Mouse (Mus musculus): Measurements from ENCODE around the gene Stag1.
A peak's percentile ranks its signal among the peaks of the same experiment; 100 is the strongest.

Stag1 gene

DNA sequence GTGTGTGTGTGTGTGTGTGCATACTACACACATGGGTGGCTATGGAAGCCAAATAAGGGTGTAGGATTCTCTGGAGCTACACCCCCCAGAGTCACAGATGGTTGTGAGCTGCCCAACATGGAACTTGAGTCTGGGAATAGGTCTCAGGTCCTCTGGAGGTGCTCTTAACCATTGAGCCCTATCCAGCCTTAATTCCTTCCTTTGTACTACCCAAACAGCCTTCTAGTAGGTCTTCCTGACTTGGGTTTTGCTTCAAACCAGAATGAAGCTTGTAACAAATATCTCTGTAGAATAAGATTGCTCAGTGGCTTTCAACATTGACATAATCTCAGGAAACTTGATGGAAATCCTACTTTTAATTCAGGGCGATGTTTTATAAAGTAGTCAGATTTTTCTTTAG lies 7.9 kb downstream of the Stag1 start:
- DNase-seq (ENCODE audit: low spot score in 2 of 2) = no peak

DNA sequence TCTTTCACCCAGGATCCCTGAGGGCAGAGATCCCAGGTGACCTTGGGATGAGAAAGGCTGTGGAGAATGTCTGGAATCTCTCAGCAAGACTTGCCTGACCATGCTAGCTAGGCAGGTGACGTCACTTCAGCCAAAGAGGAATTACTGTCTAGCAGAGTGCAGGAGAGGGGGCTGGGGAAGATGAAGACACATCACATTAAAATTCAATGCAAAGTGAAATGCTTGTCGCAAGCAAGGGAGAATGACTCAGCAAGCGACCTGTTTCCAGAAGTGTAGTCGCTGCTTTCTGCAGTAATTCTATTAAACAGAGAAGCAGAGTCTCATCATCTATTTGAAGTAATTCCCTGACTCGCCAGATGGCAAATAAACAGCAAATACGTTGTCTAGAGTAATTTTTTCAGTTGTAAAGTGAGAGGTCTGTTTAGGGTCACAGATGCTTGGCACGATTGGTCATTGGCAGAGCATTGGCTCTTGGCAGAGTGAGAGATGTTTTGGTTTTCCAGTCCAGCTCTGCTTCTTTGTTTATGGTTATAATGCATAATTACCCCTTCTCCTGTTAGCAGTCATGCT lies 8.5 kb downstream of the Stag1 start:
- DNase-seq (ENCODE audit: low spot score in 2 of 2) = peak; percentile 11 to 59

DNA sequence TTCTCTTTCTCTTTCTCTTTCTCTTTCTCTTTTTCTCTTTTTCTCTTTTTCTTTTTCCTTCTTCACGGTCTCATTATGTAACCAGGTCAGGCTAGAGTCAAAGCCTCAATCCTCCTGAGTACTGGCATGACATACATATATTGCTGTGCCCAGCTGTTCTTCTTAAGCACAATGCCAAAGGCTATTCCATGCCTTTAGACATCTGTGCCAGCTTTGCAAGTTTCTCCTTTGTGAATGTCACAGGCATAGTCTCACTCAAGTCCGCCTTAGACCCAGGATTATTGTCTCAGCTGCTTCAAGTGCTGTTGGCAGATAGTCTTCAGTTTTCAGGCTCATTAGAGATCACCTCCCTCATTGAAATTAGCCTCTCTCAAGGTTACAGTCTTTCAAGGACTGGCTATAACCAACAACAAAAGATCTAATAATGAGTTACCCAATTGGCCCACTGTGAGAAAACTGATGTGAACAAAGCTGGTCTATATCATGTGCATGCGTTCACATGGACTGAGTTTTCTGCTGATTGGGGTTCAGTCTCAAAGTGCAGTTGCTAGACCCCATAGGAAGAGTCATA lies 16.0 kb downstream of the Stag1 start:
- no peak for DNase-seq (ENCODE audit: low spot score in 2 of 2)

DNA sequence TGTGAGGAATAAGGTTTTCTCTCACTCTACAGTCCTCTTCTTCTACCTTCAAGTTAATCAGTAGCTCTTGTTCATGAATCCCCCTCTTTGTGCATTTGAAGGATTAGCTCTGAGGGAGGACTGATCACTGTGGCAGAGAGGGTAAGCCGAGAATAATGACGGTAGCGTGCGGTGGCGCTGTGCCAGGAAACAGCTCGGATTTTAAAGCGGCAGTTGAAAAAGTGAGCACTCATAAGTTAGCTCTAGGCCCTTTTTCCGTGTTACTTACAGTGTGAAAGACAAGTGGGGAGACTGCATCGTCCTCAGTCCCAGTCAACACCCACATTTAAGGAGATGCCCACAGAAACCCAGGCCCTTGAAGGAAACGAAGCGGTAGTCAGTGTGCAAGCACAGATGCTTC lies 19.3 kb downstream of the Stag1 start:
- no peak for DNase-seq (ENCODE audit: low spot score in 2 of 2)

DNA sequence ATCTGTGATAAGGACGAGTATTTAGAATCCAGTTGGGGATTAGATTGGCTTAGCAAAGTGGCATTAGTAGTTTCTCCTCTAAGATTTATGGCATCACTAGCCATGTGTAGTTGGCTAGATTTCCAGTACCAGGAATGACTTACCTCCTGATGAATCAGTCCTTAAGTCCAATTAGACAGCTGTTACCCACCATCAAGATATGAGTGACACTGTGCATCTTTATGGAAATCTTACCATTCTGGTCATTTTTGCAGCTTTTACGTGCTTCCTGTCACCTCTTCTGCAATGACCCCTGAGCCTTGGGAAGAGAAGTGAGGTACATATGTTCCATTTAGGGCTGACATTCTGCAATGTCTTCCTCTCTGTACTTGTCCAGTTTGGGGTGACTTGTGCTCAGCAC lies 28.7 kb downstream of the Stag1 start:
- DNase-seq (ENCODE audit: low spot score in 2 of 2) = no peak

DNA sequence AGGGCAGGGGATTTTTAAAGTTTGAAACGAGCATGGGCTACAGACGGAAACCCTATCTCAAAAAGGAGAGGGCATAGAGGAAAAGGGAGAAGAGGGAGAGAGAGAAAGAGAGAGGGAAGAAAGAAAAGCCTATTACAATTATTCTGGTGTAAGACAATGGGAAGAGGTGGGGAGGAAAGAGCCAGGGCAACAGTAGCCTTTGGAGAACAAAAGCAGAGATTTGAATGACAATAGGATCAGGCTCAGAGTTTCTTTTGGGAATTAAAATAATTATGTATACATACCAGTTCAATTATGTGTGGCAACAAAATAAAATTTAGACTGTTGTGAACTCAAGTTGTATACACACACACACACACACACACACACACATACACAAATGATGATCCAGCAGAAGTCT lies 43.2 kb downstream of the Stag1 start:
- DNase-seq (ENCODE audit: low spot score in 2 of 2) = no peak

DNA sequence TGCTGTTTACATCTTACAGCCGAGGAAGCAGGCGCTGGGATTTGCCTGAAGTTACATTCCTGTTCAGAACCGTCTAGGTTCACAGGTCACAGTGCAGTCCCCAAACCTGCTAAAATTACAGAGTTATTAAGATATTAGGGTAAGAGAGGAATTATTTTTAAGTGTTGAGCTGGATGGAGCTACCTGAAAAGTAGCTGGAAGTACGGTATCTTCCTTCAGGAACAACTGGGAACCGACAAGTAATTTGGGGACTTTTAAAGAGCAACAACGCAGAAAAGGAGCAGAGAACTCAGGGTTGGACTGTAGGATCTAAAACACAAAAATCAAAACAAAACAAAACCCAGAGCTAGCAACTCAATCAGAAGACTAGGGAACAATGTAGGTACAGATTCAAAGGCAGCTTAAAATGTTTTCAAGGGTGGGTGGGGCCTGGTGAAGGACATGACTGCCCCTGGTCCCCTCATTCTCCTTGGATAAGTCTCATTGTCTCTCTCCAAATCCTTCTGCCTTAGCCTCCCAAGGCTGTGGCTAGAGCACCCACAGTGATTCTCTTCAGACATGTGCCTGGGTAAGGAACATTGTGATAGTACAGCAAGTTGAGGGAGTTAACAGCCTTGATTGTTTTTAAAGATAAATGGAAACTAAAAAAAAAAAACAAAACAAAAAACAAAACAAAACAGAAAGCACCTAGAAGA lies 43.9 kb downstream of the Stag1 start:
- DNase-seq (ENCODE audit: low spot score in 2 of 2) = no peak

DNA sequence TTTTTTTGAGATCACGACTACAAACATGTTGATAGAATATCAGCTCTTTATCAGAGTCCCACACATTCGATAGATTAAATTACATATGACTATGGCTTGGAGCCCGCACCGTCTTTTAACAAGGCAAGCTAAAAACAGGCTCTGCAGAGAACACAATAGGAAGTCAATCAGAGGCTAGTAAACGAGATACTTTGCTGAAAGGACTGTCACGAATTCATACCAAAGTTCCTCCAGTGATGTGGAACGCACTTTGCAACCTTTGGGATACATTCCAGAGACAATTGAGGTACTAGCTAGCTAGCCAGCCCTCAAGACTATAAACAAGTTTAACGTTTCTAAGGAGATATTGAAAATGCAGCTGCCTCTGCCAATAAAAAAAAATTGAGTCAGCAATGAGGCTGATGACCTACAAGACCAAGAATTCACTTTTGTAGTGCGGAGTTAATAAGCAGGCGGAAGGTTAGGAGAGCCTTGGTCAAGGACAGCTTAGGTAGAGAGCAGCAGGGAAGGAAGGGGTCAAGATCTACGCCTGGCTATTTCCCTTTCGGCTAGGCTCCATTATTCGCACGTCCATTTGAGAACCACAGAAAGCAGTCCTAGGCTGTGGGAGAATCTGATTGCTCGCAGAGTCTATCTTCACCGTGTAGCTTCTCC lies 44.7 kb downstream of the Stag1 start:
- no peak for DNase-seq (ENCODE audit: low spot score in 2 of 2)

DNA sequence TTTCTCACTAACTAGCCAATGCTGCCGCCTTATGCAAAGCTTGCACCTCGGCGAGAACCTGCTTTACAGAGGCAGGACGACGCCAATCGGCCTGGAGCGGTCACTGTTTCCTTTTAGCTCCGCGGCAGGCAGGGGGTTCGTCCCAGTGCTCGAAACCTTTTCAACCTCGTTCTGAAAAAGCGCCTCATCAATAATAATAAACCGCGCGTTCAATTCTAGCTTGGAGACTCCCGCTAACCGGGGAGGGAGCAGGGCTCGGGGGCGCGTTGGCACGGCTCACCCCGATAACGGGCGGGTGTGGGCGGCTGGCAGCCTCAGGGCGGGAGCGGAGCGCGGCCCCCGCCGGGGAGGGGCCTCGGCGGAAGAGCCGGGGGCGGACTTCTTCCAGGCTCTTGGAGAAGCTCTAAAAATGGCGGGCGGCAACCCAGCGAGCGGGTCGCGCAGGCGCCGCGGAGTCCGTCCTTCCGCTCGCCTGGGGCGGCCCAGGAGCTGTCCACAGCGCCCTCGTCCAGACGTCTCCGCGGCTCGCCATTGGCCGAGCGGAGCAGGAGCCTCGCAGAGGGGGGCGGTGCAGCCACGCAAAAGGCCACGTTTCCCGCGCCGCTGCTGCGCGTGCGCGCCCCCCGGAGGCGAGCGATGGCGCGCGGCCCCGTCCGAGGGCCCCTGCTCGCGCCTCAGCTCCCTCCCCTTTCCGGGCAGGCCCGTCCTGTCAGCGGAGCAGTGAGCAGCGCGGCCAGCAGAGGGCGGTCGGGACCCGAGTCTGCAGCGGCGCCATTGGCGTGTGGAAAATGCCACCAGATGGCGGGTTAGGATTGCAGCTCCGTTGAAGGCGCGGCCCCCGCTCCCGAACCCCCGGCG lies 45.5 kb downstream of the Stag1 start:
- peak; percentile 98 for DNase-seq (ENCODE audit: low spot score in 2 of 2)

DNA sequence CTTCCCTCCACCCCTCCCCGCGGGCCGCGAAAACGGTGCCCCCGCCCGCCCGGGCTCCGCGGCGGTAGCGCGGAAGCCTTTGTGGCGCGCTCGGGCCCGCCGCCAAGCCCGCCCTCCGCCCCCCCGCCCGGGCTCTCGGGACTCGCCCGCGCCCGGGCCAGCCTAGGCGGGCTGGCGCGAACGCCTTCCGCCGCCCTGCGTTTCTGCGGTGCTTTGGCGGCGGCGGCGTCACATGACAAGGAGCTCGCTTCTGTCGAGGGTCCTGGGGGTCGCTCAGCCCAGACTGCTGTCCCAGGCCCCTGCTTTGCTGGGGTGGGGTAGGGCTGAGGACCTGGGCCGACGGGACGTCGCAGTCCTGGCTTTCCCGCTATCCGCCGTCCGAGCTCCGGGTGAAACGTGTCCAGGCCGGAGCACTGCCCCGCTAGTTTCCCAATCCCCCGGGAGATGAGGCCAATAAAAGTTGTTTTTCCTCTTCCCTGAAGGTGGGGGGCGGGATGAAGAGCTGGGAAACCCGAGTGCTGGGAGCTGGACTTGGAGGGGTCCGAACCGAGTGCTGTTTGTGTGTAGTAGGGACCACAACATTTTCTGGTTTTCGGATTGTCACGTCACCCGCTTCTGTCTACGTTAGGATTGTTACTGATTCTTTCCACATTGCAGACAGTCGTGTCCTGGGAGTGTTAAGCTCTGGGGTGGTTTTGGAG lies 46.6 kb downstream of the Stag1 start:
- peak; percentile 29 to 30 for DNase-seq (ENCODE audit: low spot score in 2 of 2)

DNA sequence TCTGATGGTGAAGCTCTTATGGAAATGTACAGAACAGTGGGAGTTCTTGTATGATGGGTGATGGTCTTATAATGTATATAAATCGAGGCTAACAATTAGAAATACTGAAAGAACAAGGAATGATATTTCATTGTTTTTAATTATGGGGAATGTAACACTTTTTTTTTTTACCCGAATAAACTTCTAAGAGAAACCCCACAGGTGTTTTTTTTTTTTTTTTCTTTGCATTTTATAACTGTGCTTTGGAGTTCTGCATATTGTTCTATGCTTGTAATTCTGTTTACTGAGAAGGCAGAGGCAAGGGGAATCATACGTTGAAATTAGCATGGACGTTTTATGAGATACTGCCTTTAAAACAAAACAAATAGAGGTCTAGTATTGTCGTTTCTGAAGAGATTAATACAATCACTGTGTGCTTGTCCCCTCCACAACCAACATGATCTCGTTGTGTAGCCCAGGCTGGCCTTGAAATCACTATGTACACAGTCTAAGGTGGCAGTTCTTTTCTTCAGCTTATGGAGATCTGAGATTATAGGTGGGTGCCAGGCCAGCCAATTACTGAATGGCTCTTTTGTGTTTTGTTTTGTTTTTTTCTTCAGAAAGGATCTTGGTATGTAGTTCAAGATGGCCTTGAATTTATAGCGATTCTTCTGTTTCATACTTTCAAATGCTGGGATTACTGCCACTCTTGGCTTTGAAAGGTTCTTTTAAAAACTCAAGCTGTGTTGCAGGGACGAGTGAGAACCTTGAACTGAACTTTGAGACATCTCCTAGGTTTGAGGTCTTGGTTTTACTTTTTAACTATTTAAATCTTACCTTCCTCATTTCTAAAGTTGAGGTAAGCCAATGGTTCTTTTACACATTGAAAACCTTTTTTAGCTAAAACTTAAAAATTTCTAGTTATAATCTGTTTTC lies 47.7 kb downstream of the Stag1 start:
- no peak for DNase-seq (ENCODE audit: low spot score in 2 of 2)

DNA sequence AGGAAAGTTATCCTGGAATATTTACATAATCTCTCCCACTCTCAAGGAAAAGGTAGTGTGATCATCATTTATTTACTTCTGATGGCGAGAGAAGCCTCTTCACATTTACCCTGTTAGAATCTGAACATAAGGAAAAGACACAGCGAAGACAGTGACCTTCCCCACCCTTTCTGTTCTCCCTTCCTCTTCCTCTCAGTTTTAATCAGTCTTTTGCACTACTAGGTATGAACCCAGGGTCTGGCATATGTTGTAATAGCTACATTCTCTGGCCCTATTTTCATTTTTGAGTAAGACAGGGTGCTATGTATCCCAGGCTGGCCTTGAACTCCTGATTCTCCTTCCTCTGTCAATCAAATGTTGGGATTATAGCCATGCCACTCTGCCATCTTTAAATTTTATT lies 48.7 kb downstream of the Stag1 start:
- no peak for DNase-seq (ENCODE audit: low spot score in 2 of 2)

DNA sequence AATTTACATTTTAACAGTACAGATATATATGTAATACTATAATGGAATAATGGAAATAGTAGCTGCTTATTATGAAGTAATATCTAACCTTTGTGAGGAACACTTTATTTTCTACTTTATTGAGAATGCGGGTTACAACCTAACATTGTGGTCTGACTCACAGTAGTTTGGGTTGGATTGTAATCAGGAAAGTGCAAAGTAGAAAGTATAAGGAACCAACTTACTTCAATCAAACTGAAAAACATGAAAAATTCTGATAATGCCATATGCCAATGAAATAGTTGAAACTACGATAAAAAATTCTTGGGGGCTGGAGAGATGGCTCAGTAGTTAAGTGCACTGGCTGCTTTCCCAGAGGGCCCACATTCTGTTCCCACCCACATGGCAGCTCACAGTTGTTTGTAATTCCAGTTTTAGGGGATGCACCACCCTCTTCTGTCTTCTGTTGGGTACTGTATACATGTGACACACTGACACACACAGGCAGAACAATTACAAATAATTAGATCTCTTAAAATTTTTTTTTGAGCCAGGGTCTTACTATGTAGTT lies 50.3 kb downstream of the Stag1 start:
- peak; percentile 32 to 55 for DNase-seq (ENCODE audit: low spot score in 2 of 2)

DNA sequence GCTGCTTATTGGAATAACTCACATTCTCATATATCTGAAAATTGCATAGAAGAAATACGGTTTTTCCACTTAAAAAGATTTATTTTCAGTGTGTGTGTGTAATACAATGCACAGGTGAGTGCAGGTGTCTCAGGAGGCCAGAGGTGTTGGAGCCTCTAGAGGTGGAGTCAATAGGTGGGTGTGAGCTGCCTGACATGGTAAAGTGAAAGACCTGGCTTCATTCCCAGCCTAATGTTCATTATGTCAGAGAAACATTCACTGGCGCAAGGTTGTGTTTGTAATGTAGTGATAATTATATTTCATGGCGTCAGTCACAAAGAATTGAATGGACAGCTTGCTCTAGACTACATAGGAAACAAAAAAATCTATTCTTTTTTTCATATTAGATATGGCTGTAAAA lies 56.5 kb downstream of the Stag1 start:
- DNase-seq (ENCODE audit: low spot score in 2 of 2) = no peak

DNA sequence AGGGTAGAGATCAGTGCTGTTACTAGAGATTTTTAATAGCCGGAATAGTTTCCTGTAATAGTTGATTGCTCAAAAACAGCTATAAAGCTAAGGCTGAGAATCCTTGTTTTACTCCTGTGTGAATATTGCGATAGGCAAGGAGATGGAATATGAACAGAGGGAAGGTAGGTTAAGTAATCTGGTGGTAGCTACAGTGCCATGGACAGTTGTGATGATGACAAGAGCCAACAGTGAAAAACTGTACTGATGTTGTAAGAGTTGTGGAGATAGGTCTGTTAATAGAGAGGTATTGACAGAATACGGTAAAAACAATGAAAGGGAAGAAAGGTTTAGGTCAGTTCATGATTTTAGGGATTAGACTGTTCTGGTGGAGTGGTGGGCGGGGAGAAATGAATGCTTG lies 58.5 kb downstream of the Stag1 start:
- DNase-seq (ENCODE audit: low spot score in 2 of 2) = no peak

DNA sequence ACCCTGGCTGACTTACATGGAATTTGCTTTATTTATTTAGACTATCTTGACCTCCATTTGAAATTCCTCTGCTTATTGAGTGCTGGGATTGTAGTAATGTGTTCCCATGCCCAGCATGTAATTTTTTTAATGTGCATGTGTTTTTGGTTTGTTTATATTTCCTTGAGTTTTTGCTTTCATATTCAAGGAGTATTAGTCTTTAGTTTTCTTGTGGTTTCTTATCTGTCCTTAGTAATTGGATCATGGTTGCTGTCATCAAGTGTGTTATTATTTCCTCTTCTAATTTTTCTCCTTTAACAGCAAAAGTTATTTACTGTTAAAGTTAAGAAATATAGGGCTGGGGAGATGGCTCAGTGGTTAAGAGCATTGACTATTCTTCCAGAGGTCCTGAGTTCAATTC lies 63.0 kb downstream of the Stag1 start:
- DNase-seq (ENCODE audit: low spot score in 2 of 2) = no peak

DNA sequence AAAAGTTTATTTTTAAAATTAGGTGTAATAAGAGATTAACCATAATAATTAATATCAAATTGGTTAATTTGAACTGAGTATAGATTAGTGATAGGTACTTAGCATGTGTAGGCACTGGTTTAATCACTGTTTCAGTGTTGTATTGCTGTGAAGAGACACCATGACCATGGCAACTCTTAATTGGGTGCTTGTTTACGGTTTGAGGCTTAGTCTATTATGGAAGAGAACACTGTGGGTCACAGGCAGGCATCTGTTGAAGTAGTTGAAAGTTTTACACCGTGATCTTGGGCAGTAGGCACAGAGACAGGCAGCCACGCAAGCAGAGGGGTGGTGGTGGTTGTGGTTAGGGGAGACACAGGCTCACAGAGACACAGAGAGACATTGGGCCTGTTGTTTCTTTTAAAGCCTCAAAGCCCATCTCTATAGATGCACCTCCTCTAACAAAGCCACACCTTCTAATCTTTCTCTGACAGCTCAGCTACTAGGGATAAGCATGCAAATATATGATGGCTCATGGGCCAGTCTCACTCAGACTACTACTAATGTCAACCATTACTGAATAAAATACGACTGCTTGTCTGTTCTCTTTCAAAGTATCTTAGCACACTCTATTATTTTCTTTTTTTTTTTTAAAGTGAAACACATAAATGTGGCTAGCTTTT lies 66.0 kb downstream of the Stag1 start:
- no peak for DNase-seq (ENCODE audit: low spot score in 2 of 2)

DNA sequence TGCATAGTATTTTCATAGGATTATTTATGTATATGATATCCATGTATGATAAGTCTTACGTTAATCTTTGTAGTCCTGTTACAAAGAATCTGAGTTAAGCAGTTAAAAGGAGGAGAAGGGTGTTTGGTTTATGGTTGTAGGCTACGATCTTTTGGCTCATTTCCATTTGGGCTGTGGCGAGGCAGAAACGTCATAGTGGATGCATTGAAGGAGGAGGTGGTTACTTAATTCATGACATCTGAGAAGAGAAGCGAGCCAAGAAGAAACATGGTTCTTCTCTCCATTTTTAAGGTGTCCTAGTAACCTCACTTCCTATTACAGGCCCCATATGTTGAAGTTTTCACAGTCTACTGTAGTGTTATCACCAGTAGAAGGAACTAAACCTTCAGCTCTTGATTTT lies 72.6 kb downstream of the Stag1 start:
- DNase-seq (ENCODE audit: low spot score in 2 of 2) = no peak

DNA sequence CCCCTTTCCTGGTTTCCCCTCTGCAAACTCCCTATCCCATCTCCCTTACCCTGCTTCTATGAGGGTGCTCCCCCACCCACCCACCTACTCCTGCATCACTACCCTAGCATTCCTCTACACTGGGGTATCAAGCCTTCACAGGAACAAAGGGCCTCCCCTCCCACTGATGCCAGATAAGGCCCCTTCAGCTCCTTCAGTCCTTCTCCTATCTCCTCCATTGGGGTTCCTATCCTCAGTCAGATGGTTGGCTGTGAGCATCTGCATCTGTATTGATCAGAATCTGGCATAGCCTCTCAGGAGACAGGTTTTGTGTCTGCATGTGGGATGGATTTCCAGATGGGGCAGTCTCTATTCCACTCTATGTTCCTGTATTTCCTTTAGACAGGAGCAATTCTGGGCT lies 81.4 kb downstream of the Stag1 start:
- no peak for DNase-seq (ENCODE audit: low spot score in 2 of 2)

DNA sequence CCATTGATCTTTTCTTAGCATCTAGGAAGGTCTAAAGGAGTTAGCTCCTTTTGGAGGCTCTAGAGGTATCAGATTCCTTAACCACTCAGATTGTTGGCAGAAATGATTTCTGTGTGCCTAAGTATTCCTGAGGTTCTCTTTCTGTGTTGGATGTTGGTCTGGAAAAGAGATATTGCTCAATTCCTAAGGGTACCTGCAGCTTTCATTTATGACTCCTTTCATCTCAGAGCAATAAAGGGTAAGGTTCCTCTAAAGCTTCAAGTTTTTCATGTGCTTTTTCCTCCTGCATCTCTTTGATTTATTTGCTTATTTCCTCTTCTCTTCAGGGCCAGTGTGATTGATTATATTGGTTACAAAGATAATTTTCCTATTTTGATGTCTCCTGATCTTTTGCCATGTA lies 84.7 kb downstream of the Stag1 start:
- no peak for DNase-seq (ENCODE audit: low spot score in 2 of 2)
